Mouse (Mus musculus): Measurements from ENCODE around the gene Adprh.
"Not testable (repeated sequence)": the region's sequence is repeated elsewhere in the genome, so short reads cannot be mapped to it uniquely, and the experiment has no call there.

The Adprh gene

GRCm38 (mm10) chr16:38452442-38453202, at the start of gene Adprh:
Gene Adprh, minus strand, starts transcription at chr16:38452703.
- DNase-seq: peak; percentile 95

- no peak for DNase-seq
These were observed 44.2 kb upstream of the Adprh start for GRCm38 (mm10) chr16:38496604-38497140.

GRCm38 (mm10) chr16:38493890-38494289, 41.4 kb upstream of the Adprh start:
- DNase-seq: no peak

- DNase-seq: no peak
These were observed 40.0 kb upstream of the Adprh start for GRCm38 (mm10) chr16:38492551-38492950.

- DNase-seq: no peak
These were observed 31.2 kb upstream of the Adprh start for GRCm38 (mm10) chr16:38483582-38484309.

GRCm38 (mm10) chr16:38482780-38483562, 30.5 kb upstream of the Adprh start:
- DNase-seq: peak; percentile 49

- DNase-seq: peak; percentile 39
These were observed 28.8 kb upstream of the Adprh start for GRCm38 (mm10) chr16:38481327-38481726.

GRCm38 (mm10) chr16:38478296-38478695, 25.8 kb upstream of the Adprh start:
- no peak for DNase-seq

GRCm38 (mm10) chr16:38477241-38477608, 24.7 kb upstream of the Adprh start:
- not testable (repeated sequence) for DNase-seq

GRCm38 (mm10) chr16:38476312-38477240, 24.1 kb upstream of the Adprh start:
- peak; percentile 46 for DNase-seq

GRCm38 (mm10) chr16:38475681-38476311, 23.3 kb upstream of the Adprh start:
- no peak for DNase-seq

- no peak for DNase-seq
These were observed 22.3 kb upstream of the Adprh start for GRCm38 (mm10) chr16:38474677-38475286.

- DNase-seq: no peak
These were observed 21.2 kb upstream of the Adprh start for GRCm38 (mm10) chr16:38473661-38474060.

- no peak for DNase-seq
These were observed 20.0 kb upstream of the Adprh start for GRCm38 (mm10) chr16:38472507-38472873.

- no peak for DNase-seq
These were observed 19.4 kb upstream of the Adprh start for GRCm38 (mm10) chr16:38471697-38472506.

GRCm38 (mm10) chr16:38469437-38469836, 16.9 kb upstream of the Adprh start:
- DNase-seq: no peak

- no peak for DNase-seq
These were observed 16.2 kb upstream of the Adprh start for GRCm38 (mm10) chr16:38468706-38469018.

GRCm38 (mm10) chr16:38467917-38468705, 15.6 kb upstream of the Adprh start:
- DNase-seq: no peak

- DNase-seq: no peak
These were observed 14.8 kb upstream of the Adprh start for GRCm38 (mm10) chr16:38467091-38467916.
